Mouse (Mus musculus) c-Kit-negative CD71-positive TER-119-positive erythroid progenitor cells, embryonic 14.5 days (primary cell): ENCODE results near the gene Zfp560.
A peak's percentile ranks its signal among the peaks of the same experiment; 100 is the strongest.
"Not testable (repeated sequence)": the region's sequence is repeated elsewhere in the genome, so short reads cannot be mapped to it uniquely, and the experiment has no call there.

Experiments used
- DNase-seq: peaks from one replicate; pipeline ENCODE4 v3.0.0-alpha.2; 2013; ENCODE audit warnings: low read depth, low spot score

The Zfp560 gene

DNA sequence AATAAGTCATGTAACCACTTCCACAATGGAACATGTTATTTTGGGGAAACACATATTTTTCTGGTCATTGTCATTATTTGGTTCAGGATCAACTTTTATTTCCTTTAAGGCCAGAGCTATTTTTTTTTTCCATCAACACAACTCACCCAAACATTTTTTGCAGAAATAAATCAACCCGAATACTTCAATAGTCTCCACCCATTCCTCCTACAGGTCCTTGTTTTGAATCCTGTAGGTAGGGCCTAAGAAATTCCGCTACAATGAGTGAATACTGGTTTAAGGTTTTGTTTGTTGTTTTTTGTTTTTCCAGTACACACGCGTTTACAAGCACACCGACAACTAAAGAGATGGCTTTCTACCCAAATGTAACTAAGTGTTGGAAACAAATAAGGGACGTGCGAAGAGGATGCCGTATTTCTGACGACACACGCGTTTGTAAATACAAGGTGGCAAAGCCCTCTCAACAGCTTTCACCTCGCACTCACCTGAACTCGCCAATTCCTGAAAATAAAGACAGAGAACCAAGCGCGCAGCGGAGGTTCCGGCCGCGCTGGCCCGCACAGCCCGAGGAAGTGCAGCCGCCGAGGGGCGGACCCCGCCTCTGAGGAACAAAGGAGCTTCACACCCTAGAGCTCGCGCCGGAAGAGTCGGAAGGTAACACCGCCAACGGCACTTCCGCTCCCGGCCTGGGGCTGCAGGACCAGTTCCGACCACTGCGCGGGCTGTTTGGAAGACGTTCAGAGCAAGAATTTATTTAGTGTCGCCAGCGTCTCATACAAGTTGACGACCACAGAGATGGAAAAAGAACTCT lies at the start of gene Zfp560:
Zfp560 (minus strand) TSS at position 646 of the 811 bp plus-strand sequence.
- DNase-seq: peak; percentile 74

DNA sequence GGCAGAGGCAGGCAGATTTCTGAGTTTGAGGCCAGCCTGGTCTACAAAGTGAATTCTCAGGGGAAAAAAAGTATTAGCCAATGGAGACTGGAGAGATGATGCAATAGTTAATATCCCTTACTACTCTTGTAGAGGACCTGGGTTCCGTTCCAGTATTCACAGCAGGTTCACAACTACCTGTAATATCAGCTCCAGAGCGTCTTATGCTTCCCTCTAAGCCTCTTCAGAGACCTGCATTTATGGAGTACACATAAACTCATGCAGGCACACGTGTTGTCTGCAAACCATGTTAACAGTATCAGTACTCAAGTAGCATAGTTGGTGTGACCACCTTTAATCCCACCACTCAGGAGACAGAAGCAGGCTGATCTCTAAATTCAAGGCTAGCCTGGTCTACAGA lies 45.0 kb upstream of the Zfp560 start:
- no peak for DNase-seq

DNA sequence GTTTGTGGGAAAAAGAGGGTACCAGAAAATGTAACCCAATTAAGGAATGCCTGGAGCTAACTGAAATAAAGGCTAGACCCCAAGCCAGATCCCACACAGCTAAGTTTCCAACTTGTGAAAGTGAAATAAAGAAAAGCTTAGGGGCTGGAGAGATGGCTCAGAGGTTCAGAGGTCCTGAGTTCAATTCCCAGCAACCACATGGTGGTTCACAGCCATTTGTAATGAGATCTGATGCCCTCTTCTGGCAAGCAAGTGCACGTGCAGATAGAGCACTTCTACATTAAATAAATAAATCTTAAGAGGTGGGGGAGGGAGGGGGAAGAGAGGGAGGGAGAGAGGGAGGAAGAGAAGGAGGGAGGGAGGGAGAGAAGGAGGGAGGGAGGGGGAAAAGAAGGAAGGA lies 26.5 kb upstream of the Zfp560 start:
- no peak for DNase-seq

DNA sequence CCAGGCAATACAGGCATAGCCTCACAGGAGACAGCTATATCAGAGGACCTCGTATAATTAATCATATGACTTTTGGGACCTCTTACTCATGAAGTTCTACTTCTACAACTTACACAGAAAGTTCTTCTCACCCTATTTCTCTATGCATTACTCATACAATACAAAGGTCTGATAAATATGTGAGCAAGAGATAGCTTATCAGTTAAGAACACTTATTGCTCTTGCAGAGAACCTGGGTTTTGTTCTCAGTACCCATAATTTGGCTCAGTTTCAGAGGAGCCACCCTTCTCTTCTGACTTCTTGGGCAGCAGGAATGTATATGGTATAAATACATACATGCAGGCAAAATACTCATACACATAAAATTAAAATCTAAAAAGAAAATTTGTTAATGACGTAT lies 24.3 kb upstream of the Zfp560 start:
- DNase-seq: no peak

DNA sequence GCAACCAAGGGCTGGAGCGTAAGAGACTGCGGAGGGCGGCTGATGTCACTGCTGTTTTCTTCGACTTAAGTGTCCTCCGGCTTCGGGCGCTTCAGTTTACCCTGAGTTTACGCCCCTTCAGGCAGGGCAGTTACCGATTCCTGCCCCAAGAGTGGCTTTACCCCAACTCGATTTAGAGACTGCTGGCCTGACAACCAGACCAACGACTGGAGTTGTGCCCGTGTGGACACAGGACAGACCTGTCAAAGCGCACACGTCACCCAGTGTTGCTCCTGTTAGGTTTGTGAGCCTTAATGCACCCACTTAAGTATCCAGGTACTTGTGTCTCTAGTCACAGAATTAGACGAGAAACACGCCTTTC lies 346 bp upstream of the Zfp560 start:
- DNase-seq: no peak

DNA sequence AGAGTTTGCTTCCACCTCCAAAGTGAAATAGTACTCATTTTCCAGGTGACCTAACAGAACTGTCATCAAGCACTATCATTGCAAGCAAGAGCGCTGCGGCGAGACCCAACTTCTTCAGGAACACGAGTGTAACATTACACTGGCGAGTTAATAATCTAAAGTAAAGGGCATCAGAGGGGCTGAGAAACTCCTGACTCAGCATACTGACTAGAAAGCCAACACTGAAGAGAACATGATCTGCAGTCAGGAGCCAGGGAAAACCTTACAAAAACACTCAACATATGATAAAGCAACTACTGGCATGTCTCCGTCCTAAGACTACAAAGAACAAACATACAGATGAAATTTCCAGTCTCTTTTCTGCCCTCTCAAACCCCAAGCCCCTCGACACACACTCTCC lies 1.3 kb downstream of the Zfp560 start:
- no peak for DNase-seq

DNA sequence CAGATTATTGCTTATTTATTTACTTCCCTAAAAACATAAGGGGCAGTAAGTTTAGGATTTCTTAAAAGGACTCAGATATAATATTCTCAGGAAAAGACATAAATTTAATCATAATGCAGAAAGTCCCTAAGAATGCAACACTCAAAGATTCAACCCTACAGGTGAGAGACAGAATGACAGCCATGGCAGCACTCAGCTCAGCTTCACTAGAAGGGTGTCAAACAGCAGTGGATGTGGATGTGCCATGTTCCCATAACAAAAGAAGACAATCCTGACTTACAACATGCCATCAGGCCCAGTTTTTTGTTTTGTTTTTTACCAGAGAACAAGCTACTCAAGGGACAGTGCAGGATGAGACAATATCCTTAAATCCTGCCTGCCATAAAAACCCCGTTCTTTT lies 10.3 kb downstream of the Zfp560 start:
- DNase-seq: no peak

DNA sequence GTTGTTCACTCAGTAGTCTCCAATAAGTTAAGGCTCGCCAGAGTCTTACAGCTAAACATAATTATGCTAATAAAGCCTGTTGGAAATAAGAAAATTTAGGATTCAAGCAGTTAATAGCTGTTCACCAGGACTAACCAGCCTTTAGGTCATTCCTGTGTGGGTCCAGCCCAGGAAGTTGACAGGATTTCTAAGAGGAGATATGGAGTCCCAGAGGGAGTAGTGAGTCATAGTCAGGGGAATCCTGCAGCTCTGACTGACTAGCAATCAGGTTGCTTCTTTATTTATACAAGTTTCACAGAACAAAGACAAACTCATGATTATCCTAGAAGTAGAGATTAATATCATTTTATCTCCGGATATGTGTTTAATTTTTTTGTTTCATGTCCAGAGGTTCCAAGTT lies 17.7 kb downstream of the Zfp560 start:
- DNase-seq: no peak

DNA sequence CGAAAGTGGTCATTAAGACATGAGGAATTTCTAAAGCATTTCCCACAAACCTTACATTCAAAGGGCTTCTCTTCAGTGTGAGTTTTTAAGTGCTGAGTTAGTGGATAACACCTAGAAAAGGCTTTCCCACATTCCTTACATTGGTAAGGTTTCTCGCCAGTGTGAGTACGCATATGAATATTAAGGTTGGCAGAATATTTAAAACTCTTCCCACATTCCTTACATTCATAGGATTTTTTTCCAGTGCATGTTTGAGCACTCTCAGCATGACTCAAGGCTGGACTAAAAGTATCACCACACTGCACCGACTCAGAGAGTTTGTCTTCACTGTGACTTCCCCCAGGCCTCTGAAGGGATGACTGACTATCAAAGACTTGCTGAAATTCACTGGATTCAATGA lies 36.5 kb downstream of the Zfp560 start:
- no peak for DNase-seq

DNA sequence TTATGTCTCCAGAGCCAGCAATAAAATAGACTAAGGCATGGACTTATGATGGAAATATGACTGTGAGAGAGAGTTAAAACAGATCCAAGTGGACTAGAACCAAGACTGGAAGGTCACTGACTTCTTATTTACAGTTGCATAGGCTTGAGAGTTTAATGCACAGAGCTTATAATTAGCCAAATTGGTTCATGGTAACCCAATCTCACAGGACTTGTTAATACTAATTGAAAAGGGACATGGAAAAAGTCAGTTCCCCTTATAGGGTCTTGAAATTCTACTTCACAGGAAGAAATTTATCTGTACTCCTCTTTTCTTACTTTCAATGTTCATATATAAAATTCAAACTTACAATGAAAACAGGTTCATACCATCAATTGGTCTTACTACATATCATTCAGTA lies 49.0 kb downstream of the Zfp560 start, which contains the start of gene Olfr18:
Olfr18 (minus strand) TSS at position 101 of the 400 bp plus-strand sequence.
- DNase-seq: no peak

DNA sequence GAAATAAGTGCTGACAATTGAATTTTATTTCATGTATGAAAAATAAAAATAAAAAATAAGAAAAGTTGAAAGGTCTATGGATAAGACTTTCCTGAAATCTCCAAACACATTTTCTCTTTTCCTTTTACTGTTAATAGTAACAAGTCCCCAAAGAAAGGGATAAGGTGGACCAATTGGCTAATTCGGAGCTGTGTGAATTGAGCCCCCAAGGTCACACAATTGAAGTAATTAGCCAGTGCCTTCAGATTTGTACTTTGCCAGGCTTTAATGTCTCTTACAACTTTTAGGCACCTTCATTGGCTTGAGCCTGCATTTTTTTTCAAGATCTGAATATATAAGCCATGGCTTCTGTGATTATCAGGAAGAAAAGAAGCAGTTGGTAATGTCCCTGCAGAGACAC lies 86.7 kb downstream of the Zfp560 start, which contains the start of gene Olfr873:
Olfr873 (plus strand) TSS at position 301 of the 400 bp plus-strand sequence.
- DNase-seq: no peak

DNA sequence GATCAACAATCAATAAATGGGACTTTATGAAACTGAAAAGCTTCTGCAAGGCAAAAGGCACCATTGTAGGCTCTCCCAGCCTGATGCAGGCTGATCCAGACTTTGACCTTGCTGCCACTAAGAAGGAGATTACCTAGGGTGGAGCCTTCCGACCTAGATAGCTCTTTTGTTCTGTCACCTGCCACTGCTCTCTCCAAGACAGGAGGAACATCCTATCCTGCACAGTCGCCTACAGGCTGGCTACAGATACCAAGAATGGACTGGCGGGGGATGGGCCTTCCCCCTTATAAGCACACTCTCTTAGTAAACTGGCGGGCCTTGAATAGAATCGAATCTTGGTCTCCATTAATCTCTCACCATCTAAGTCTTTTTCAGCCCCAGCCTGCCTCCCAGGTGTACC lies 89.4 kb downstream of the Zfp560 start:
- not testable (repeated sequence) for DNase-seq
